ENCODE assay signal across 16 mouse cellular contexts in genomic region chrX:161976376-161976775, GRCm38 (mm10).
DNase-seq lines count a peak whose midpoint lies in the region; TF ChIP-seq lines count a peak whose summit lies in the region.
"Had no signal": no experiment of that assay in that cellular context is flagged by ENCODE, and none has a peak within 500 bp of the region (broad histone marks: within the 10 kb centered on the region; RNA-seq: fewer than 3 reads in every experiment).

No protein-coding gene starts in this region.

- TF ChIP-seq POLR2A in brain, embryonic 14.5 days (IDR thresholded peaks at IDR 0.05; ENCODE audit: borderline replicate concordance, extremely low read depth, insufficient read depth, insufficient read length, poor library complexity, severe bottlenecking), result no peak

- TF ChIP-seq CTCF in brain, embryonic 14.5 days (IDR thresholded peaks at IDR 0.05; ENCODE audit: borderline replicate concordance, extremely low read depth, insufficient read depth, insufficient read length), result no peak

- peak; percentile 22 for DNase-seq in heart, adult 11 months
- DNase-seq in heart, adult 8-10 months (ENCODE audit: low spot score), result no peak
- peak; percentile 1 for DNase-seq in left cerebral cortex, postnatal 4 days
- DNase-seq in left cerebral cortex, postnatal 10 days (ENCODE audit: extremely low spot score in 1 of 2, low spot score in 2 of 2), result no peak
- peak; percentile 67 for DNase-seq in Muller cell, postnatal 12 days (ENCODE audit: inconsistent ontology term)
- DNase-seq in brain, embryonic 14.5 days (ENCODE audit: low read depth), result peak; percentile 58
- no peak for DNase-seq in layer of hippocampus, adult 18-20 months (ENCODE audit: low spot score in 2 of 2)
- DNase-seq: adrenal gland, adult 8-10 months; adrenal gland, postnatal 14 days; adrenal gland, postnatal 36 days; cerebellum, adult 11 months; cerebellum, adult 18-20 months; cerebellum, adult 8-10 months; cerebellum, adult 9-11 months; cerebellum, postnatal 25 days; forebrain, postnatal 0 days had no signal

- intact Hi-C loops in left cerebral cortex, postnatal 4 days (cut with DNase I), result no loop called here
- intact Hi-C loops in left cerebral cortex, postnatal 10 days (cut with DNase I), result no loop called here

Comparison
In these comparisons a context has a peak if more than half of its experiments do, and no peak if none do; other contexts are left out.
1. DNase-seq: peak in heart, adult 11 months (single experiment), left cerebral cortex, postnatal 4 days (single experiment), Muller cell, postnatal 12 days (single experiment) and brain, embryonic 14.5 days (single experiment); none in heart, adult 8-10 months (single experiment), left cerebral cortex, postnatal 10 days (0 of 2) and layer of hippocampus, adult 18-20 months (0 of 2).